Mouse (Mus musculus) inflammation-experienced regulatory T-cells, adult 16 weeks (primary cell): ENCODE measurements around the gene Gpm6a. TPM values are rescaled to one million over a fixed set of nuclear protein-coding genes. Genes with fewer than 3 reads are reported as not detected.

Source experiments
- polyA plus RNA-seq: library from polyadenylated mRNA; unstranded; fragments of 100-300 nt; shearing (Covaris generic); gene quantifications from one replicate; pipeline ENCODE4 v1.2.1, GENCODE M21; 2017

Gene Gpm6a
- polyA plus RNA-seq: not detected

GRCm38 (mm10) chr8:54954741-54955455 is at the start of gene Gpm6a:
Gene Gpm6a (plus strand): TSS chr8:54954843.

Other genes starting within 250 kb of the Gpm6a start
- gene Wdr17, start 67.7 kb upstream of the Gpm6a start, polyA plus RNA-seq: not detected